Mouse (Mus musculus) limb, embryonic 15.5 days (tissue): ENCODE measurements at regions not wholly inside any gene's neighbourhood (a gene's known extent, or its start where the extent isn't known, plus 50 kb on each side); places are given as distances from the start of the nearest gene placed in this dataset.

Experiments
- ATAC-seq: fragments of 200-750 bp; cut with Nextera tagmentation; 2 replicates; pipeline ENCODE4 v1.8.0; 2017; ENCODE audit warnings: low read depth, moderate TSS enrichment; ENCODE audit not compliant: insufficient number of reproducible peaks, low FRiP score, low TSS enrichment
- H3K27ac ChIP-seq: fragments of 300-500 bp; sonication (generic); 2 replicates; pipeline ENCODE4 v1.5.1; 2015; ENCODE audit warnings: moderate library complexity, mild to moderate bottlenecking, inconsistent platforms
- H3K27me3 ChIP-seq: fragments of 300-500 bp; sonication (generic); 2 replicates; pipeline ENCODE4 v1.6.1; 2015; ENCODE audit warnings: inconsistent platforms
- H3K36me3 ChIP-seq: fragments of 300-500 bp; sonication (generic); 2 replicates; pipeline ENCODE4 v1.6.1; 2015; ENCODE audit warnings: inconsistent platforms
- H3K4me1 ChIP-seq: fragments of 300-500 bp; sonication (generic); 2 replicates; pipeline ENCODE4 v1.6.1; 2015; ENCODE audit warnings: inconsistent platforms
- H3K4me2 ChIP-seq: fragments of 300-500 bp; sonication (generic); 2 replicates; pipeline ENCODE4 v1.6.1; 2015; ENCODE audit warnings: mild to moderate bottlenecking, inconsistent platforms
- H3K4me3 ChIP-seq: fragments of 300-500 bp; sonication (generic); 2 replicates; pipeline ENCODE4 v1.5.1; 2015; ENCODE audit warnings: mild to moderate bottlenecking, inconsistent platforms
- H3K9ac ChIP-seq: fragments of 300-500 bp; sonication (generic); 2 replicates; pipeline ENCODE4 v1.6.1; 2015; ENCODE audit warnings: inconsistent platforms
- H3K9me3 ChIP-seq: fragments of 300-500 bp; sonication (generic); 2 replicates; pipeline ENCODE4 v1.6.1; 2016; ENCODE audit warnings: inconsistent platforms
- WGBS: fragments of 180-500 bp; shearing (Covaris S2); methylation state at CpG from one replicate; pipeline ENCODE4 v1.1.7; 2015; 5-methylcytosine and 5-hydroxymethylcytosine counted together

DNA sequence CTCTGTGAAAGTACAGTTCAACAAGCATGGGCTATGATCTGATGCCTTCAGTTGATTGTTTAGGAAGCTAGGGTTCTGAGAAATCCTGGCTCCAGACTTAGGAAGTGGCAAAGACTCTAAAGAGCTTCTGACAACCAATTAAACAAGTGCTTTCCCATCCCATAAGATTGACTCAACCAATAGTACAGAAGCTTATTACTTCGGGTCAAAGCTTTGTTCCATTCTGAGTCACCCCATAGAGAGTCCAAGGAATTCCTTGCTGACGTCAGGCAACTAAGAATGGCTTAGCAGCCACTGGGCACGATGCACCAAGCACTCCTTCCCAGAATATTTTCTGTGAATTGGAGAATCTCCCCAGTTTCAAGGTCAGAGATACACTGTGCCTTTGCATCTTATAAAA, 59.0 kb upstream of the Ntm start:
- Histone ChIP-seq H3K9ac (no peak overlapping the region), H3K27me3 (no peaks in the 10 kb centered on the region), H3K27ac (no peak overlapping the region), H3K9me3 (no peaks in the 10 kb centered on the region), H3K4me2 (no peak overlapping the region), H3K4me3 (no peak overlapping the region), H3K36me3 (no peaks in the 10 kb centered on the region), H3K4me1 (no peaks in the 10 kb centered on the region)
- WGBS, result 69% methylated on average over 3 of the region's 3 CpGs
- ATAC-seq, result no peak

GRCm38 (mm10) chr9:30025275-30025674, 62.3 kb upstream of the Ntm start:
- H3K9ac ChIP-seq, result no peak overlapping the region
- no peak overlapping the region for H3K27ac ChIP-seq
- no peaks in the 10 kb centered on the region for H3K27me3 ChIP-seq
- no peaks in the 10 kb centered on the region for H3K9me3 ChIP-seq
- H3K4me3 ChIP-seq, result no peak overlapping the region
- 35% methylated on average over 7 of the region's 7 CpGs for WGBS
- ATAC-seq, result no peak
- no peak overlapping the region for H3K4me2 ChIP-seq
- H3K4me1 ChIP-seq, result no peaks in the 10 kb centered on the region
- H3K36me3 ChIP-seq, result no peaks in the 10 kb centered on the region

- Histone ChIP-seq H3K9me3 (no peaks in the 10 kb centered on the region), H3K4me2 (no peak overlapping the region), H3K36me3 (no peaks in the 10 kb centered on the region), H3K27ac (no peak overlapping the region), H3K4me1 (no peaks in the 10 kb centered on the region), H3K9ac (no peak overlapping the region), H3K4me3 (no peak overlapping the region), H3K27me3 (no peaks in the 10 kb centered on the region)
- ATAC-seq, result no peak
- WGBS, result 51% methylated on average over 5 of the region's 5 CpGs
These were observed 64.0 kb upstream of the Ntm start for GRCm38 (mm10) chr9:30026939-30027338.

DNA sequence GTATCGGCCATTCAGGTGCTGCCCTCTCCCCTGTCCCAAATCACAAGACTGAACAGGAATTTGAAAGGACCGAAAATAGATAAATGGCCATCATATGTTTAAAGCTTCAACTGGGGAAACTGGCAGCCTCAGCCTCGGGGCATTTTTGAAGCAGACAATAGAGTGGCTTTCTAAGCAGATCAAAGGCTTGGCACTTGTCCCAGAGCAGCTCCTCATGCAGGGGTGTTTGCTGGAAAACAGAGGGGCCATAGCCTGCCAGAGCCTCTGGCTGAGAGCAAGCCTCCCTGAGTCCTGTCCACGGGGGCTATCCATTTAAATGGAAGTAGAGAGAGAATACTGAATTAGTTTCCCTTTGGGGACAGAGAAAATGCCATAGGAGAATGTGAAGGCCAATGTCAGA, 77.5 kb upstream of the Ntm start:
- no peak overlapping the region for H3K4me3 ChIP-seq
- no peak overlapping the region for H3K4me2 ChIP-seq
- no peak overlapping the region for H3K27ac ChIP-seq
- no peak for ATAC-seq
- no peaks in the 10 kb centered on the region for H3K27me3 ChIP-seq
- 25% methylated on average over 4 of the region's 4 CpGs for WGBS
- H3K9me3 ChIP-seq, result no peaks in the 10 kb centered on the region
- H3K4me1 ChIP-seq, result no peaks in the 10 kb centered on the region
- H3K9ac ChIP-seq, result no peak overlapping the region
- H3K36me3 ChIP-seq, result no peaks in the 10 kb centered on the region

- 83% methylated on average over 2 of the region's 2 CpGs for WGBS
- no peak overlapping the region for H3K9ac ChIP-seq
- no peak for ATAC-seq
- no peak overlapping the region for H3K4me3 ChIP-seq
- no peaks in the 10 kb centered on the region for H3K27me3 ChIP-seq
- H3K4me2 ChIP-seq, result no peak overlapping the region
- no peak overlapping the region for H3K27ac ChIP-seq
- no peaks in the 10 kb centered on the region for H3K36me3 ChIP-seq
- no peaks in the 10 kb centered on the region for H3K9me3 ChIP-seq
- H3K4me1 ChIP-seq, result no peaks in the 10 kb centered on the region
These were observed 101.6 kb upstream of the Ntm start for GRCm38 (mm10) chr9:30064551-30064950.

DNA sequence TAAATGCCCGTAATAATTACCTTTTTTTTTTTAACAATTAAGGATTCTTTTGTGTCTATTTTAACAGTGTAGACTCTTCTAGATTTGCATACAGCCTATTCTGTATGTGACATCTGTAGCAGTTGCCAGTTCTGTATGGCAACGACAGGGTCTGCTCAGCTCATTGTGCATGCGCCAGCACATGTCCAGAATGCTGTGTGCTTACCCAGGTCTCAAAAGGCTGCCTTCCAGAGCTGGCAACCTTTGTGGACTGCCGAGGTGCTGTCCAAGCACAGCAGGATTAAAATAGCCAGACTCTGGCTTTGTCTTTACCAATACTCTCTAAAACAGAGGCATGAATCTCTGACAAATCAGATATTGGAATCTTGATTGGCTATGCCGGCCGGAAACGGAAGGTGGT, 105.0 kb upstream of the Ntm start:
- ATAC-seq, result no peak

DNA sequence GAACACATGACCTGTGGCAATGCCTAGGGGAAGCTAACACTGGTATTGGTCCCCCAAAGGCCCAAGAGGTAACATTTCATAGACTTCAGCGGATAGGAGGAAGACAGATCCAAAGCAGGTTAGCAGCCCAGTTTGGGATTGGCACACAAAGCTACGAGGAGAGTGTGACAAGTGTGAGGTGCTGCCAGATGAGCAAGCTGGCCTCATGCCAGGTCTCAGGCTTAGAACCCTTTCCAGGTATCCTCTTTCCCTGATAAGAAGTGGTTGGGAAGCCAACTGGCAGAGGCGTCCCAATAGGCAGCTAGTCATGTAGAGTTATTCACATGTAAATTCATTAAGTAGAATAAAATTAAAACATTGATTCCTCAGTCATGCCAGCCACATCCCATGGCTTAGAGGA, 112.3 kb upstream of the Ntm start:
- ATAC-seq, result no peak
- Histone ChIP-seq H3K4me2 (no peak overlapping the region), H3K36me3 (no peaks in the 10 kb centered on the region), H3K27me3 (no peaks in the 10 kb centered on the region), H3K9me3 (no peaks in the 10 kb centered on the region), H3K4me1 (no peaks in the 10 kb centered on the region), H3K27ac (no peak overlapping the region), H3K9ac (no peak overlapping the region), H3K4me3 (no peak overlapping the region)
- WGBS, result 82% methylated on average over 3 of the region's 3 CpGs

More for the DNA sequence above, 105.0 kb upstream of the Ntm start:
- H3K4me3 ChIP-seq, result no peak overlapping the region
- no peaks in the 10 kb centered on the region for H3K9me3 ChIP-seq
- H3K4me1 ChIP-seq, result no peaks in the 10 kb centered on the region
- 76% methylated on average over 7 of the region's 7 CpGs for WGBS
- no peaks in the 10 kb centered on the region for H3K36me3 ChIP-seq
- H3K4me2 ChIP-seq, result no peak overlapping the region
- H3K27me3 ChIP-seq, result no peaks in the 10 kb centered on the region
- H3K27ac ChIP-seq, result no peak overlapping the region
- no peak overlapping the region for H3K9ac ChIP-seq

- no peaks in the 10 kb centered on the region for H3K36me3 ChIP-seq
- WGBS, result 88% methylated on average over 6 of the region's 6 CpGs
- H3K27me3 ChIP-seq, result no peaks in the 10 kb centered on the region
- no peak for ATAC-seq
- no peak overlapping the region for H3K4me3 ChIP-seq
- H3K4me1 ChIP-seq, result no peaks in the 10 kb centered on the region
- no peaks in the 10 kb centered on the region for H3K9me3 ChIP-seq
- H3K27ac ChIP-seq, result no peak overlapping the region
- H3K4me2 ChIP-seq, result no peak overlapping the region
- H3K9ac ChIP-seq, result no peak overlapping the region
These were observed 113.1 kb upstream of the Ntm start for GRCm38 (mm10) chr9:30076006-30076405.

DNA sequence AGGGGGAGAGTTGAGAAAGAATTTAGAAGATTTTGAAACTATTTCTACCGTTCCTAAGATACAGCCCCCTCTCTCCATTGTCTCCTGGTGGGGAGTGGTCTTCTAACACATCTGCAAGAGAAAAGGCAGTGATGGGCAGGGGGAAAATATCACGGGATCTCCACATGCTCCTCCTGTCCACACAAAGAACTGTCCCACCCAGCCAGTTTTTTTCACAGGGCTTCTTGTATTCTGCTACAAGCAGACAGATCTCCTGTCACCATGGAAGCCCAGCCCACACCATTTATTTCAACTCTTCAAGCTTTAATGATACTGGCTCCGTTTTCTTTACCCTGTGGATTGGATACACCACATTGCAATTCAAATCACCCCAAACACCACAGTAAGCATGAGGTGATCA, 113.5 kb upstream of the Ntm start:
- no peaks in the 10 kb centered on the region for H3K9me3 ChIP-seq
- no peak overlapping the region for H3K4me3 ChIP-seq
- WGBS, result 45% methylated on average over 3 of the region's 3 CpGs
- no peaks in the 10 kb centered on the region for H3K36me3 ChIP-seq
- no peaks in the 10 kb centered on the region for H3K27me3 ChIP-seq
- H3K27ac ChIP-seq, result no peak overlapping the region
- H3K9ac ChIP-seq, result no peak overlapping the region
- no peak for ATAC-seq
- no peak overlapping the region for H3K4me2 ChIP-seq
- no peaks in the 10 kb centered on the region for H3K4me1 ChIP-seq

DNA sequence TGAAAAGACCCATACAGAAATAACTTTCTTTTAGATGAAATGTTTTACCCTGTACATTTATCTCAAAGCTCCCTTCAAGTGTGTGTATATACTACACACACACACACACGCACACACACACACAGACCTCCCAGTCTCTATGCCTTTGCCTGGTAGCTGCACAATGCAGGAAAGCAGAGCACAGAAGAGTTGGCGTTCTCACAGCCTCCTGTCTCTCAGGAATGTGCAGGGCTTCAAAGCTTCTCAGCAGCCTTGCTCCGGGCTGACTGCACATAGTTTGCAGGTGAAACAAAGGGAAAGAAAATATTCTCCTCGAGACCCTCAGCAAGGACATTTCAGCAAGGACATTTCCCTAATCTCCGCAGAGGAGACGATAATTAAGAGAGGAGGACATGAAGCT, 139.0 kb upstream of the Ntm start:
- Histone ChIP-seq H3K9ac (no peak overlapping the region), H3K27ac (no peak overlapping the region), H3K4me2 (no peak overlapping the region), H3K36me3 (no peaks in the 10 kb centered on the region), H3K27me3 (no peaks in the 10 kb centered on the region), H3K4me3 (no peak overlapping the region), H3K9me3 (no peaks in the 10 kb centered on the region), H3K4me1 (no peaks in the 10 kb centered on the region)
- no peak for ATAC-seq
- WGBS, result 40% methylated on average over 6 of the region's 6 CpGs

- no peaks in the 10 kb centered on the region for H3K9me3 ChIP-seq
- 82% methylated on average over 3 of the region's 3 CpGs for WGBS
- H3K36me3 ChIP-seq, result no peaks in the 10 kb centered on the region
- no peak for ATAC-seq
- no peak overlapping the region for H3K27ac ChIP-seq
- H3K9ac ChIP-seq, result no peak overlapping the region
- H3K4me3 ChIP-seq, result no peak overlapping the region
- H3K27me3 ChIP-seq, result no peaks in the 10 kb centered on the region
- H3K4me1 ChIP-seq, result no peaks in the 10 kb centered on the region
- H3K4me2 ChIP-seq, result no peak overlapping the region
These were observed 159.4 kb upstream of the Ntm start for GRCm38 (mm10) chr9:30122371-30122770.

GRCm38 (mm10) chr9:30129151-30129550, 166.2 kb upstream of the Ntm start:
- no peaks in the 10 kb centered on the region for H3K4me1 ChIP-seq
- H3K9ac ChIP-seq, result no peak overlapping the region
- no peaks in the 10 kb centered on the region for H3K36me3 ChIP-seq
- ATAC-seq, result no peak
- H3K9me3 ChIP-seq, result no peaks in the 10 kb centered on the region
- no peaks in the 10 kb centered on the region for H3K27me3 ChIP-seq
- no peak overlapping the region for H3K4me2 ChIP-seq
- no peak overlapping the region for H3K27ac ChIP-seq
- WGBS, result 71% methylated on average over 6 of the region's 6 CpGs
- no peak overlapping the region for H3K4me3 ChIP-seq

GRCm38 (mm10) chr9:30131626-30132025, 168.7 kb upstream of the Ntm start:
- H3K4me2 ChIP-seq, result no peak overlapping the region
- H3K36me3 ChIP-seq, result no peaks in the 10 kb centered on the region
- H3K4me3 ChIP-seq, result no peak overlapping the region
- H3K27ac ChIP-seq, result no peak overlapping the region
- H3K9ac ChIP-seq, result no peak overlapping the region
- H3K27me3 ChIP-seq, result peaks cover 5% of the 10 kb centered on the region; the same call in 1 of the 2 replicates
- WGBS, result 66% methylated on average over 2 of the region's 2 CpGs
- ATAC-seq, result no peak
- no peaks in the 10 kb centered on the region for H3K4me1 ChIP-seq
- no peaks in the 10 kb centered on the region for H3K9me3 ChIP-seq
